Mouse (Mus musculus): ENCODE results near the gene Gm42517. TPM values are rescaled to one million over a fixed set of nuclear protein-coding genes. Genes with fewer than 3 reads are reported as not detected.
A peak's percentile ranks its signal among the peaks of the same experiment; 100 is the strongest.

Gm42517 gene
- polyA plus RNA-seq, 1 experiment from 2014 or later = 0.23 TPM

GRCm38 (mm10) chr5:108378346-108378745 is 10.6 kb upstream of the Gm42517 start:
- ATAC-seq (replicated peaks; ENCODE audit: low FRiP score) (no peak), DNase-seq (ENCODE audit: low spot score) (no peak)
- Histone ChIP-seq H3K9me3 (ENCODE audit: control insufficient read depth, low read length) (no peaks in the 10 kb centered on the region), H3K27me3 (replicated peaks; ENCODE audit: control insufficient read depth, insufficient read depth, low read length) (peaks cover 7% of the 10 kb centered on the region; the same call in 1 of the 2 replicates), H3K9ac (ENCODE audit: low read depth, low read length) (no peak overlapping the region), H3K4me3 (ENCODE audit: low read depth, low read length) (no peak overlapping the region), H3K27ac (ENCODE audit: low read depth, low read length) (no peak overlapping the region), H3K4me1 (replicated peaks; ENCODE audit: control insufficient read depth, insufficient read depth, low read length) (no peaks in the 10 kb centered on the region), H3K4me2 (no peak overlapping the region), H3K36me3 (ENCODE audit: control insufficient read depth, insufficient read depth, low read length) (no peaks in the 10 kb centered on the region)
- WGBS = 71% methylated on average over 4 of the region's 4 CpGs

- Histone ChIP-seq H3K4me3 (ENCODE audit: low read depth, low read length) (no peak overlapping the region), H3K27me3 (replicated peaks; ENCODE audit: control insufficient read depth, insufficient read depth, low read length) (peaks cover 27% of the 10 kb centered on the region)
- WGBS = 33% methylated on average over 1 of the region's 1 CpGs
Observed at GRCm38 (mm10) chr5:108376059-108376458, 8.3 kb upstream of the Gm42517 start.

DNA sequence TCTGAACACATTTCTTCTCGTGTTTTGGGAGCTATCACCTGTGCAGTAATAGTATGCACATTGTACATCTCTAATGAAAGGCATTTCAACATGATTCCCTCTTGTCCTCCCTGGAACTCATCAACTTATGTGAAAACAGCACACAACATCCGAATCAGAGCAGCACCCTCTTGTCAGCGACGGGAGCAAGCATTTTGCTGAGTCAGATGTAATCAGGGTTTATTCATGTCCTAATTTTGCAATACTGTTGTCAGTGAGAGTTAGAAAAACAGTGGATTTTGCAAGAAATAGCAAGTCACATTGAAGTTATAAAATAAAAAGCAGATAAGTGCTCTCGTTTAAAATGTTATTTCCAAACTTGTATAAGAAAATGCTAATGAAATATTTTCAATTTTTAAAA is 6.4 kb upstream of the Gm42517 start:
- ATAC-seq (replicated peaks; ENCODE audit: low FRiP score) = no peak
- 74% methylated on average over 5 of the region's 5 CpGs for WGBS
- DNase-seq (ENCODE audit: low spot score) = no peak
- H3K27ac ChIP-seq (ENCODE audit: low read depth, low read length) = no peak overlapping the region
- H3K9ac ChIP-seq (ENCODE audit: low read depth, low read length) = no peak overlapping the region
- H3K9me3 ChIP-seq (ENCODE audit: control insufficient read depth, low read length) = no peaks in the 10 kb centered on the region
- no peak overlapping the region for H3K4me2 ChIP-seq
- peaks cover 47% of the 10 kb centered on the region for H3K27me3 ChIP-seq (replicated peaks; ENCODE audit: control insufficient read depth, insufficient read depth, low read length)
- H3K4me3 ChIP-seq (ENCODE audit: low read depth, low read length) = no peak overlapping the region
- H3K4me1 ChIP-seq (replicated peaks; ENCODE audit: control insufficient read depth, insufficient read depth, low read length) = peaks cover under 1% of the 10 kb centered on the region; the same call in 1 of the 2 replicates
- H3K36me3 ChIP-seq (ENCODE audit: control insufficient read depth, insufficient read depth, low read length) = no peaks in the 10 kb centered on the region

More at GRCm38 (mm10) chr5:108376059-108376458, 8.3 kb upstream of the Gm42517 start:
- H3K27ac ChIP-seq (ENCODE audit: low read depth, low read length) = no peak overlapping the region
- no peak for DNase-seq (ENCODE audit: low spot score)
- H3K9ac ChIP-seq (ENCODE audit: low read depth, low read length) = no peak overlapping the region
- ATAC-seq (replicated peaks; ENCODE audit: low FRiP score) = no peak
- H3K9me3 ChIP-seq (ENCODE audit: control insufficient read depth, low read length) = no peaks in the 10 kb centered on the region
- H3K4me1 ChIP-seq (replicated peaks; ENCODE audit: control insufficient read depth, insufficient read depth, low read length) = no peaks in the 10 kb centered on the region
- no peaks in the 10 kb centered on the region for H3K36me3 ChIP-seq (ENCODE audit: control insufficient read depth, insufficient read depth, low read length)
- H3K4me2 ChIP-seq = no peak overlapping the region

GRCm38 (mm10) chr5:108369964-108370363 is 2.2 kb upstream of the Gm42517 start:
- Histone ChIP-seq H3K4me3 (ENCODE audit: low read depth, low read length) (no peak overlapping the region), H3K4me1 (replicated peaks; ENCODE audit: control insufficient read depth, insufficient read depth, low read length) (peaks cover 17% of the 10 kb centered on the region), H3K9me3 (ENCODE audit: control insufficient read depth, low read length) (no peaks in the 10 kb centered on the region), H3K4me2 (no peak overlapping the region), H3K9ac (ENCODE audit: low read depth, low read length) (no peak overlapping the region), H3K27me3 (replicated peaks; ENCODE audit: control insufficient read depth, insufficient read depth, low read length) (peaks cover 84% of the 10 kb centered on the region), H3K27ac (ENCODE audit: low read depth, low read length) (no peak overlapping the region), H3K36me3 (ENCODE audit: control insufficient read depth, insufficient read depth, low read length) (no peaks in the 10 kb centered on the region)
- ATAC-seq (replicated peaks; ENCODE audit: low FRiP score) = no peak
- 4% methylated on average over 6 of the region's 6 CpGs for WGBS
- DNase-seq (ENCODE audit: low spot score) = no peak

DNA sequence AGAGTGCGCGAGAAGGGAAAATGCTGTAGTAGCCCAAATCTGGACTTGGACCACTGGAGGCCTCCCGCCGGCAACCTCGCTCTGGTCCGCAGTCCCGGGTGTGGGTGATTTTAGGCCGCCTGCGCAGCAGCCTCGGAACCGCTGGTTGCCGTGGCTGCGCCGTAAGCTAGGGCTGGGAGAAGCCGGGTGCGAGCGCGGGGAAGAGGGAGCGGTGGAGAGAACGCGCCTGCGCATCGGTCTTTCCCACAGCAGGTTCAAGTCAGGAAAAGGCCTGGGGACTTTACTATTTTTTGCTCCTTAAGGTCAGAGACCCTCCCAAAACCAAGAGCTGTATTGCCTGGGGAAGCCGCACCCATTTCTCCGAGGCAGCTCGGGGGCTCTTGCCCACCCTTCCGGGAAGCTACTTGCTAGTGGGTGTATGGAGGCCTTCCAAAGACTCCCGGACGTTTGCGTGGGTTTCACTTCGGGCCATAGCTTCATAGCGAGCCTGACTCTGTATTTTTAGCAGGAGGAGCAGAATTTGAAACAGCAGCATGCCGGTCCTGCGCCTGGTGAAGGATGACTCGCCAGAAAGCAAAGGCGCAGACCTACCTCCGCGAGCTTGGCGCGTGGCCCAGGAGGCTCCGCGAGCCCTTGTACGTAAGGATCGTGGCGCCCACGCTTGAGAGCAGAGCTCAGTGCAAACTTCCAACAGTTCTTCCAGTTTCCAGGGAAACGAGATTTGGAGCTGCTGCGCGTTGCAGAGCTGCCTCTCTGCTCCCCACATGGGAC is 1.3 kb upstream of the Gm42517 start:
- Histone ChIP-seq H3K27ac (ENCODE audit: low read depth, low read length) (no peak overlapping the region), H3K4me2 (peak overlapping the region; percentile 65), H3K4me3 (ENCODE audit: low read depth, low read length) (peak overlapping the region; percentile 43), H3K9me3 (ENCODE audit: control insufficient read depth, low read length) (no peaks in the 10 kb centered on the region), H3K4me1 (replicated peaks; ENCODE audit: control insufficient read depth, insufficient read depth, low read length) (peaks cover 17% of the 10 kb centered on the region), H3K9ac (ENCODE audit: low read depth, low read length) (no peak overlapping the region), H3K27me3 (replicated peaks; ENCODE audit: control insufficient read depth, insufficient read depth, low read length) (peaks cover 93% of the 10 kb centered on the region), H3K36me3 (ENCODE audit: control insufficient read depth, insufficient read depth, low read length) (no peaks in the 10 kb centered on the region)
- peak; percentile 48 for DNase-seq (ENCODE audit: low spot score)
- WGBS = 2% methylated on average over 49 of the region's 49 CpGs
- ATAC-seq (replicated peaks; ENCODE audit: low FRiP score) = no peak

GRCm38 (mm10) chr5:108368446-108368845 is 724 bp upstream of the Gm42517 start:
- Histone ChIP-seq H3K4me2 (peak overlapping the region; percentile 65), H3K9me3 (ENCODE audit: control insufficient read depth, low read length) (no peaks in the 10 kb centered on the region), H3K4me3 (ENCODE audit: low read depth, low read length) (peak overlapping the region; percentile 43), H3K27ac (ENCODE audit: low read depth, low read length) (no peak overlapping the region), H3K27me3 (replicated peaks; ENCODE audit: control insufficient read depth, insufficient read depth, low read length) (peaks cover 96% of the 10 kb centered on the region), H3K9ac (ENCODE audit: low read depth, low read length) (no peak overlapping the region), H3K36me3 (ENCODE audit: control insufficient read depth, insufficient read depth, low read length) (no peaks in the 10 kb centered on the region), H3K4me1 (replicated peaks; ENCODE audit: control insufficient read depth, insufficient read depth, low read length) (peaks cover 17% of the 10 kb centered on the region)
- no peak for DNase-seq (ENCODE audit: low spot score)
- ATAC-seq (replicated peaks; ENCODE audit: low FRiP score) = 0 out of 2 replicates have a peak, but pooled peaks have one; percentile 14
- 9% methylated on average over 6 of the region's 6 CpGs for WGBS

- peaks cover 93% of the 10 kb centered on the region for H3K27me3 ChIP-seq (replicated peaks; ENCODE audit: control insufficient read depth, insufficient read depth, low read length)
- H3K4me2 ChIP-seq = peak overlapping the region; percentile 85
- ATAC-seq (replicated peaks; ENCODE audit: low FRiP score) (peak; percentile 24; the same call in 1 of the 2 replicates), DNase-seq (ENCODE audit: low spot score) (peak; percentile 62)
- H3K4me1 ChIP-seq (replicated peaks; ENCODE audit: control insufficient read depth, insufficient read depth, low read length) = peaks cover 17% of the 10 kb centered on the region
- no peak overlapping the region for H3K9ac ChIP-seq (ENCODE audit: low read depth, low read length)
- H3K27ac ChIP-seq (ENCODE audit: low read depth, low read length) = no peak overlapping the region
- H3K9me3 ChIP-seq (ENCODE audit: control insufficient read depth, low read length) = no peaks in the 10 kb centered on the region
- H3K36me3 ChIP-seq (ENCODE audit: control insufficient read depth, insufficient read depth, low read length) = no peaks in the 10 kb centered on the region
- H3K4me3 ChIP-seq (ENCODE audit: low read depth, low read length) = peak overlapping the region; percentile 58
- under 1% methylated on average over 65 of the region's 100 CpGs for WGBS
Observed at GRCm38 (mm10) chr5:108366984-108367841, 509 bp downstream of the Gm42517 start.

GRCm38 (mm10) chr5:108366328-108366983 is 1.3 kb downstream of the Gm42517 start:
- Histone ChIP-seq H3K4me1 (replicated peaks; ENCODE audit: control insufficient read depth, insufficient read depth, low read length) (peaks cover 17% of the 10 kb centered on the region), H3K4me2 (peak overlapping the region; percentile 85), H3K4me3 (ENCODE audit: low read depth, low read length) (peak overlapping the region; percentile 58), H3K9me3 (ENCODE audit: control insufficient read depth, low read length) (no peaks in the 10 kb centered on the region), H3K9ac (ENCODE audit: low read depth, low read length) (no peak overlapping the region), H3K27me3 (replicated peaks; ENCODE audit: control insufficient read depth, insufficient read depth, low read length) (peaks cover 89% of the 10 kb centered on the region), H3K27ac (ENCODE audit: low read depth, low read length) (no peak overlapping the region), H3K36me3 (ENCODE audit: control insufficient read depth, insufficient read depth, low read length) (no peaks in the 10 kb centered on the region)
- ATAC-seq (replicated peaks; ENCODE audit: low FRiP score) = peak; percentile 16; the same call in 1 of the 2 replicates
- no peak for DNase-seq (ENCODE audit: low spot score)
- WGBS = 5% methylated on average over 60 of the region's 60 CpGs
